Mouse (Mus musculus) inflammation-experienced regulatory T-cells (primary cell): ENCODE results near the gene Wdr35. TPM values are rescaled to one million over a fixed set of nuclear protein-coding genes. Genes with fewer than 3 reads are reported as not detected.

ENCODE experiments used
- polyA plus RNA-seq, 2 experiments: library from polyadenylated mRNA; unstranded; fragments of 100-300 nt; shearing (Covaris generic); gene quantifications; one replicate each; pipeline ENCODE4 v1.2.1; 2017

Wdr35 gene
- 1 to 10 TPM; 3.5 to 4.1 TPM for polyA plus RNA-seq

DNA sequence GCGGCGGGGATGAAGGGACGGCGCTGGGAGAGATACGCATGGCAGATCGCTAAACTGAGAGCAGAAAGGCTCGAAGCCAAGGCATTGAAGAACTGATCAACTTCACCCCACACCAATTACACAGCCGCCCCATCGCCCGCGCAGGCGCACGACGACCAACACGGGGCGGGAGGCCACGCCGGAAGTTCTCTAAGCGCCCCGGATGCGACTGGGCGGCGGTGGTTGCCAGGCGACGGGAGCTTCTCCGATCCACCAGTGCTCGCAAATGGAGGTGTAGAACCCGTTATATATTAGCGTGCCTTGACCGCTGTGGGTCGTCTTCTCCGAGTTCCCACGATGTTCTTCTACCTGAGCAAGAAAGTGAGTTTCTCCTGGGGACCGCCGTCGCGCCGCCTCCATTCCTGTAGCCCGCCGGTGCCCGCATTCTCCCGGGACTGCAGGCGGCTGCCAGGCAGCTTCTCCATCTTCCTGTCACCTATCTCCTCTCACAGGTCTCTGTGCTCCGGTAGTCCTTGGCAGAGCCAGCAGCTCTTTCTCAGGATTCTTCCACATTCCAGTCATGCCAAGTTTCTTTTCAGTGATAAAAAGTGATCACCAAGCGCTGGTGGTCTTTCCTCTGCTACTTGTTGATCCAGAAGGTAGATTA is at the start of gene Wdr35:
Gene Wdr35, plus strand, starts transcription at position 73 of the 646 bp plus-strand sequence.

DNA sequence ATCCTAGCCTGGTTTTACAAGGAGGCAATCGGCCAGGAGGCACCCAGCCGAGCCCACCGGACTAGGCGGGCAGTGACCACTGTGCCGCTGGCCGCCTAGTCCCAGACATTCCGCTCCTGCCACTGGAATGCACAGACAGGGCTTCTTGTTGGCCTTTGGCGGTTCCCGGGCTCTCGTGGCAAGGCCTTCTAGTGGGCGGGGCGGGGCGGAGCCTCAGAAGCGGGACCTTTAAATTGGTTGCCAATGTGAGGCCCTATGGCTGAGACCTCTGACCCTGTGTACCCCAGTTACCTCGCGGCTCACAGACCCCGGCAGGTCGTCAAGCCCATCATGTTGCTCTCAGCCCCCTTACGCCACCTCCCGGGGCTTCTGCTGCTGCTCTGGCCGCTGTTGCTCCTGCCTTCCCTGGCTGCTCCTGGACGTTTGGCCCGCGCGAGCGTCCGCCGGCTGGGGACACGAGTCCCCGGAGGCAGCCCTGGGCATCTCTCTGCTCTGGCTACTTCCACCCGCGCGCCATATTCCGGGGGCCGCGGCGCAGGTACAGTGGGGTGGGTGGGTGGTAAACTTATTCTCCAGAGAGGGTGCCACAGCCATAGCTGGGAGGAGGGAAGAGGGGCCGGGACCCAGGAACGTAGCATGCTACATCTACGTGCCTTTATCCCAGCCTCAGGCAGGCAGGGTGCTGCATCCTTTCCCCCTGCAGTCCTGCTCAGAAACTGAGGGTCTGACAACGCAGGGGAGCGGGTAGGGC is 25.8 kb upstream of the Wdr35 start, which contains the start of gene Matn3:
Gene Matn3, plus strand, starts transcription at position 216 of the 751 bp plus-strand sequence.

DNA sequence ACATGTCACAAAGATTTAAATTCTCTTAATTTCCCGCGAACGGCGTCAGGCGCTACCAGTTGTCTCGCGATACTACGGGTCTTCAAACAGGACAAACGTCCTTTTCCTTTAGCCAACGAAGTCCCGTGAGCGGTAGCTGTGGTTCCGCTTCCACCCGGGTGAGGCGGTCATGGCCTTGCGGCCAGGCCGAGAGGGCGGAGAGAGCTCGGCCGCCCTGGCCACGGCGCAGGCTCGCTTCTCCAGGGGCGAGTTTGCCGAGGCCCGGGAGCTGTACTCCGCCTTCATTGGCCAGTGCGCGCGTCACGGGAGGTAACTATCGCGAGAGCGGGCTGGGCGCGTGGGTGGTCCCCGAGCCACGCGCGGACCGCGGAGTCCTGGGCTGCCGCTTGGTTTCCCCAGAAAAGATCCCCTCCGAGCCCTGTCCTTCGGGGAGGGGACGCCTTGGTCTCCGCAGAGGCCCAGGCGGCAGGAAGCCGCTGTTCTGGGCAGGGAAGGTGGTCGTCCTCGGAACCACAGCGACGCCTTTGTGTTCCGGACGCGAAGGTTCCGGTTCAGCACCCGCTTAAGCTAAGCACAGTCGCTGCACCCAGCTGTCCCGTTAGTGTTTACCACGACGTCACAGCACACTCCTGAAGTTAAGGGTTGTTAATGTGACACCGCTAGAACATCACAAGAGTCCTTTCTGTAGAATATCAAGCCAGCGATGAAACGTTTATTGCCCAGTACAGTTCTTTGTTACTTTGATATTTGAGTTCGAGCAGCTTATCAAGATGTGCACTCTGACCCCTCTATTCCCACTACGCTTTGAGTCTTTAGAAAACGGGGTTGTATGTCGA is 56.4 kb downstream of the Wdr35 start, which contains the start of gene Ttc32:
Gene Ttc32, plus strand, starts transcription at position 110 of the 836 bp plus-strand sequence.

Other genes with a start within 250 kb of the Wdr35 start
- gene Sdc1, start 202.6 kb upstream of the Wdr35 start, polyA plus RNA-seq: 1 to 10 TPM in 1 of 2 experiments, under 1 TPM in 1; 0.71 to 1.3 TPM
- 100 to 1,000 TPM; 149 to 174 TPM for gene Laptm4a, start 52.2 kb upstream of the Wdr35 start, polyA plus RNA-seq
- gene Matn3, start 26.0 kb upstream of the Wdr35 start, polyA plus RNA-seq: under 1 TPM; 0.16 to 0.49 TPM
- gene Ttc32, start 56.1 kb downstream of the Wdr35 start, polyA plus RNA-seq: 10 to 100 TPM; 13.6 to 14.2 TPM